Mouse (Mus musculus) CD4-positive, CD25-positive, alpha-beta regulatory T cell, adult 4 months (primary cell): ENCODE data around the gene Ep300. TPM values are rescaled to one million over a fixed set of nuclear protein-coding genes. Genes with fewer than 3 reads are reported as not detected.

Source experiments
- polyA plus RNA-seq, 2 experiments: library from polyadenylated mRNA; unstranded; fragments of 100-300 nt; shearing (Covaris generic); gene quantifications; one replicate each; pipeline ENCODE4 v1.2.1; 2017

Gene Ep300
- polyA plus RNA-seq, 2 experiments from 2014 or later, result 15.9 to 18.2 TPM

Other genes starting within 250 kb of the Ep300 start
- 100 to 1,000 TPM in 1 of 2 experiments, 10 to 100 TPM in 1; 83.2 to 102 TPM for gene Slc25a17, start 224.5 kb upstream of the Ep300 start, polyA plus RNA-seq
- gene St13, start 185.3 kb upstream of the Ep300 start, polyA plus RNA-seq, result 100 to 1,000 TPM; 177 to 187 TPM
- 10 to 100 TPM in 1 of 2 experiments, 1 to 10 TPM in 1; 8.3 to 13.1 TPM for gene Xpnpep3, start 185.2 kb upstream of the Ep300 start, polyA plus RNA-seq
- gene Dnajb7, start 177.1 kb upstream of the Ep300 start, polyA plus RNA-seq, result 1 to 10 TPM; 3.2 to 4.3 TPM
- gene Rbx1, start 119.1 kb upstream of the Ep300 start, polyA plus RNA-seq, result 100 to 1,000 TPM; 269 to 371 TPM
- 10 to 100 TPM; 23.6 to 44.0 TPM for gene L3mbtl2, start 78.5 kb downstream of the Ep300 start, polyA plus RNA-seq
- gene Chadl, start 111.9 kb downstream of the Ep300 start, polyA plus RNA-seq, result 1 to 10 TPM; 1.5 to 2.3 TPM
- gene Zc3h7b, start 159.7 kb downstream of the Ep300 start, polyA plus RNA-seq, result 1 to 10 TPM; 5.4 to 7.3 TPM
- 10 to 100 TPM; 43.0 to 54.0 TPM for gene Rangap1, start 160.2 kb downstream of the Ep300 start, polyA plus RNA-seq
- gene Tef, start 217.1 kb downstream of the Ep300 start, polyA plus RNA-seq, result 10 to 100 TPM; 10.2 to 13.9 TPM